Mouse (Mus musculus): ENCODE results near the gene Galr2. TPM values are rescaled to one million over a fixed set of nuclear protein-coding genes. Genes with fewer than 3 reads are reported as not detected.
"Not testable (repeated sequence)": the region's sequence is repeated elsewhere in the genome, so short reads cannot be mapped to it uniquely, and the experiment has no call there.

The Galr2 gene
- polyA plus RNA-seq, 1 experiment = 1.1 TPM

DNA sequence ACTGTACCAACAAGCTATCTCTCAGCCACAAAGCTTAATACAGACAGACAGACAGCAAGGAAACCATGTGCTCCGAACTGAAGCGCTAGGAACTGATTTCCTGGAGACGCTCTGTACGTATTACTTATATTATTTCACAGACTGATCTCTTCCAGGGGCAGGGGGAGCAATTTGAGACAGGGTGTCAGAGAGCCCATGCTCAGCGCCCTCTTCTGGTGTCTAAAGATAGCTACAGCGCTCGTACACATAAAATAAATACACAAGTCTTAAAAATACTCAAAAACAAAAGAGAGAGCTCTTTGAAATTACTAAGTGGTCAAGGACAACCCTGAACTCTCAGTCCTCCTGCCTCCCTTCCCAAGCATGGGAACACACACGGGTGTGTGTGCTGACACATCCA, 13.1 kb upstream of the Galr2 start:
- Histone ChIP-seq H3K4me3 (ENCODE audit: control insufficient read depth, insufficient read depth, low read length) (no peak overlapping the region), H3K4me1 (replicated peaks; ENCODE audit: control insufficient read depth, insufficient read depth, low read length) (peaks cover 11% of the 10 kb centered on the region), H3K36me3 (ENCODE audit: control insufficient read depth, insufficient read depth, low read length) (peaks cover 44% of the 10 kb centered on the region), H3K27me3 (ENCODE audit: control insufficient read depth, insufficient read depth, low read length) (no peaks in the 10 kb centered on the region), H3K27ac (ENCODE audit: control insufficient read depth, insufficient read depth, low read length) (no peak overlapping the region)
- no peak for DNase-seq
- TF ChIP-seq POLR2A (IDR thresholded peaks at IDR 0.05; ENCODE audit: control insufficient read depth, extremely low read depth, insufficient read depth, low read length, poor library complexity) (no peak), CTCF (IDR thresholded peaks at IDR 0.05; ENCODE audit: borderline replicate concordance, control insufficient read depth, extremely low read depth, insufficient read depth, low read length, poor library complexity) (no peak)
- 91% methylated on average over 8 of the region's 8 CpGs for WGBS

DNA sequence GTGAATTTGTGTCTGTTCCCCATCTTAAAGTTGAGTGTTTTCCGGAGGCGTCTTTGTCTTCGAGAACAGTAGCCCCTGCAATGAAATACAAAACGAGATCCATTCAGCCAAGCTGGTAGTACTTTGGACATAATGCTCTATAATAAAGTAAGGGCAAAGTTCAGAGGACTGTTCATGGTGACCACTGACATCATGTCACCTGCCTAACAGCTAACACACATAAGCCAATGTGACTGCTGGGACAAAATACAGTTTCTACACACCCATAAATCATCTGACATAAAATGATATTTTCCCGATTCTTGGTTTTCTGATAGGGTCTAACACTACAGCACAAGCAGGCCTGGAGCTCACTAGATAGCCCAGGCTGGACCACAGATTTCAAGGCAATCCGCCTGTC, 12.4 kb upstream of the Galr2 start:
- Histone ChIP-seq H3K4me3 (ENCODE audit: control insufficient read depth, insufficient read depth, low read length) (no peak overlapping the region), H3K36me3 (ENCODE audit: control insufficient read depth, insufficient read depth, low read length) (peaks cover 37% of the 10 kb centered on the region), H3K27ac (ENCODE audit: control insufficient read depth, insufficient read depth, low read length) (no peak overlapping the region), H3K4me1 (replicated peaks; ENCODE audit: control insufficient read depth, insufficient read depth, low read length) (peaks cover 11% of the 10 kb centered on the region), H3K27me3 (ENCODE audit: control insufficient read depth, insufficient read depth, low read length) (no peaks in the 10 kb centered on the region)
- WGBS = 94% methylated on average over 6 of the region's 6 CpGs
- DNase-seq = no peak
- TF ChIP-seq POLR2A (IDR thresholded peaks at IDR 0.05; ENCODE audit: control insufficient read depth, extremely low read depth, insufficient read depth, low read length, poor library complexity) (no peak), CTCF (IDR thresholded peaks at IDR 0.05; ENCODE audit: borderline replicate concordance, control insufficient read depth, extremely low read depth, insufficient read depth, low read length, poor library complexity) (no peak)

DNA sequence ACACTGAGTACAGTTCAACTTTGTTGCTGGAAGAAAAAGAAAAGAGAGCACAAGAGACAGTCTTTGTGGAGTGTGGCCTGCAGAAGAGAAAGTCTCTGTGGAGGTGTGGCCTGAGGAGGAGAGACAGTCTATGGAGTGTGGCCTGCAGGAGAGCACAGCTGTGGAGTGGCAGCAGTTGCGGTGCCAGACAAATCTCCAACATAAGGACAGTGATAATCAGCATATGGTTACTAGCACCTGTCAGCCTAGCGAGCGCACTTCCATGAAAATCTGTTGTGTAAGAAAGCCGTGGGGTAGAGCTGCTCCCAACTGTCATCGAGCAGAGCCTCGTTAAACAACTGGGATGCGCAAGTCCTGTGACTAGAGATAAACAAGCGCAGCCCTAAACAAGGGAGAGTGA, 11.2 kb upstream of the Galr2 start:
- H3K36me3 ChIP-seq (ENCODE audit: control insufficient read depth, insufficient read depth, low read length) = peaks cover 25% of the 10 kb centered on the region
- peaks cover 15% of the 10 kb centered on the region for H3K4me1 ChIP-seq (replicated peaks; ENCODE audit: control insufficient read depth, insufficient read depth, low read length)
- no peak overlapping the region for H3K4me3 ChIP-seq (ENCODE audit: control insufficient read depth, insufficient read depth, low read length)
- TF ChIP-seq POLR2A (IDR thresholded peaks at IDR 0.05; ENCODE audit: control insufficient read depth, extremely low read depth, insufficient read depth, low read length, poor library complexity) = no peak
- TF ChIP-seq CTCF (IDR thresholded peaks at IDR 0.05; ENCODE audit: borderline replicate concordance, control insufficient read depth, extremely low read depth, insufficient read depth, low read length, poor library complexity) = no peak
- WGBS = 95% methylated on average over 8 of the region's 8 CpGs
- no peaks in the 10 kb centered on the region for H3K27me3 ChIP-seq (ENCODE audit: control insufficient read depth, insufficient read depth, low read length)
- DNase-seq = no peak
- no peak overlapping the region for H3K27ac ChIP-seq (ENCODE audit: control insufficient read depth, insufficient read depth, low read length)

DNA sequence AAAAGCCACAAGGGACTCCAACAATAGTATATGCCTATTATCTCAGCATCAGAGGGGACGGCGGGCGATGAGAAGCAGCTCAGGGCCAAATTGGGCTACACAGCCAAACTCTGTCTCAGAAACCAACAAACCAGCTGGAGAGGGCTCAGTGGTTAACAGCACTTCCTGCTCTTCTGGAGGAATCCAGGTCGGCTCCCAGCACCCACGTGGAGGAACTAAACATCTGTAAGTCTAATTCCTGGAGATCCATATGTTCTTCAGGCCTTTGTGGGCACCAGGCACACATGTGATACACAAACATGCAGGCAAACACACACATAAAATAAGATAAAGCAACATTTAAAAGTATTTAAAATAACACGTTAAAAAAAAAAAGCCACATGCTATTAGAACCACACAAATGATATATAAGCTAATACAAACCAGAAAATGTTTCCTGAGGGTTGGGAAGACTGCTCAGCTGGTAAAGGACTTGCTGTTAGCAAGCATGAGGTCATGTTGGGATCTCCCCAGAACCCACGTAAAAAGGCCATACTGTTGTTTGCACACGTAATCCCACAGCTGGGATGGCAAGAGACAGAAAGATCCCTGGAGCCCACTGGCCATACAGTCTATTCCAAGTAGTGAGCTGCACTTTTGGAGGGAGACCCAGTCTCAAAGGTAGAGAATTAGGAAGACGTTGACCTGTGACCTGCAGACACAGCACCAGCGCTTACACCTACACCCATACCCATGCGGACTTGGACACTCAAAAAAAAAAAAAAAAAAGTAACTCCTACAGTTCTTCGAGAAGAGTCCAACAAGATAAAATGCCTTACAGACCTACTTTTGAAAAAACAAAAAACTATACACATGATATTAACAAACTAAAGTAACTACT, 7.9 kb upstream of the Galr2 start:
- Histone ChIP-seq H3K27me3 (ENCODE audit: control insufficient read depth, insufficient read depth, low read length) (no peaks in the 10 kb centered on the region), H3K4me3 (ENCODE audit: control insufficient read depth, insufficient read depth, low read length) (peak overlapping the region; percentile 65), H3K4me1 (replicated peaks; ENCODE audit: control insufficient read depth, insufficient read depth, low read length) (peaks cover 12% of the 10 kb centered on the region), H3K27ac (ENCODE audit: control insufficient read depth, insufficient read depth, low read length) (no peak overlapping the region; the same call in 1 of the 2 replicates), H3K36me3 (ENCODE audit: control insufficient read depth, insufficient read depth, low read length) (peaks cover 11% of the 10 kb centered on the region)
- DNase-seq = no peak
- no peak for TF ChIP-seq CTCF (IDR thresholded peaks at IDR 0.05; ENCODE audit: borderline replicate concordance, control insufficient read depth, extremely low read depth, insufficient read depth, low read length, poor library complexity)
- no peak for TF ChIP-seq POLR2A (IDR thresholded peaks at IDR 0.05; ENCODE audit: control insufficient read depth, extremely low read depth, insufficient read depth, low read length, poor library complexity)
- WGBS = 6% methylated on average over 12 of the region's 12 CpGs

DNA sequence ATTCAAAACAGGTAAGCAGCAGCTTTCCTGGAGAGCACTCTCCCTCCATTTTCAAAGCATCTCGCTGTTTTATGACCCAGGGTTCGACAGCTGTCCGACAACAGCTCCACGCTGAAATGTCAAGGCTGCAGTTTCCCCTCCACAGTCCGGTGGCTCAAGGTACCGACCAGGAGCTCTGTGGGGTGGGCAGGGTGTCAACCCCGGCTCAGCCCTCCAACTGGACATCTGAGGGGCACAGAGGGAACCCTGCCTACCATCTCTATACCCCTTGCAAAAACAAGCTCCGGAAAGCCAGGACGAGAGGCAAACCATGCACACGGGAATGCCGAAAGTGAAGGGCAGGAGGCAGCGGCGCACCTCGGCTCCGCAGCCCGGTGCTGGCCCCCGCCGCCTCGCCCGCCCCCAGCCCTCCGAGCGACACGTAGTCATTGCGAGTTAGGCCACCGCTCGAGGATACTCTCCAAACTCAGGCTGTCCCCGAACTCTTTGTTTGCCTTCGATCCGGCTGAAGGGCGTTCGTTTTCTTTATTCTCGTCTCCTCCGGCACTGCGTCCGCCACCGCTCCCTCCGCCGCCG, 7.2 kb upstream of the Galr2 start:
- no peaks in the 10 kb centered on the region for H3K27me3 ChIP-seq (ENCODE audit: control insufficient read depth, insufficient read depth, low read length)
- 1% methylated on average over 39 of the region's 39 CpGs for WGBS
- peak overlapping the region; percentile 65 for H3K4me3 ChIP-seq (ENCODE audit: control insufficient read depth, insufficient read depth, low read length)
- TF ChIP-seq CTCF (IDR thresholded peaks at IDR 0.05; ENCODE audit: borderline replicate concordance, control insufficient read depth, extremely low read depth, insufficient read depth, low read length, poor library complexity) (no peak), POLR2A (IDR thresholded peaks at IDR 0.05; ENCODE audit: control insufficient read depth, extremely low read depth, insufficient read depth, low read length, poor library complexity) (no peak)
- H3K36me3 ChIP-seq (ENCODE audit: control insufficient read depth, insufficient read depth, low read length) = peaks cover 3% of the 10 kb centered on the region; the same call in 1 of the 2 replicates
- DNase-seq = no peak
- H3K27ac ChIP-seq (ENCODE audit: control insufficient read depth, insufficient read depth, low read length) = no peak overlapping the region
- H3K4me1 ChIP-seq (replicated peaks; ENCODE audit: control insufficient read depth, insufficient read depth, low read length) = peaks cover 12% of the 10 kb centered on the region

DNA sequence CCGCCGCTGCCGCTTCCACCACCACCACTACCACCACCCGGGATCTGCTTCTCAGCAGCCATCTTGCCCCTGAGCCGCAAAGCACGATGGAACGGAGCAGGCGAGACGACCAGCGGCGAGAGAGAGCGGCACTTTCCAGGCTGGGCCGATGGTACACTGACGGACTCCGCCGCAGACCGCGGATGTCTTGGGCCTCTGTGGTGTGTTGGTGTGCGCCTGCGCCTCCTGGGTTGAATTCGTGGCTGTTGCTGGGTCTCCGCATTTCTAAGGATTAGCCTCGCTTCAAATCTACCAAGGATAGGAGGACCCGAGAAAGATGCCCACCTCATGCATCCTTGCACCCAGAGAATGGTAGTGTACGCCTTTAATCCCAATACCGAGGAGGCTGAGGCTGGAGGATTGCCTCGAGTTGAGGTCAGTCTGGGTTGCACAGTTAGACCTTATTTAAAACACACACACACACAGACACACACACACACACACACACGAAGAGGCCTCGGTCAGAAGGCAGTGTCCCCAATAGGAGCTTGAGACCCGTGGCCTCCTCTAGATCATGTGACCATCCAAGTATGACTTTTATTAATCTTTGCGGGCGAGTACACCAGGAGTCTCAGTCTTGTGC, 6.6 kb upstream of the Galr2 start, which contains the start of gene Srp68:
Gene Srp68 (minus strand): TSS at position 173 of the 622 bp plus-strand sequence.
- H3K27ac ChIP-seq (ENCODE audit: control insufficient read depth, insufficient read depth, low read length) = peak within 1 kb of the TSS; percentile 4; the same call in 1 of the 2 replicates
- TF ChIP-seq CTCF (IDR thresholded peaks at IDR 0.05; ENCODE audit: borderline replicate concordance, control insufficient read depth, extremely low read depth, insufficient read depth, low read length, poor library complexity) (peak; percentile 63; the same call in 1 of the 2 replicates), POLR2A (IDR thresholded peaks at IDR 0.05; ENCODE audit: control insufficient read depth, extremely low read depth, insufficient read depth, low read length, poor library complexity) (peak; percentile 82)
- H3K27me3 ChIP-seq (ENCODE audit: control insufficient read depth, insufficient read depth, low read length) = no peaks in the 10 kb centered on the region
- 2% methylated on average over 32 of the region's 32 CpGs for WGBS
- peaks cover 12% of the 10 kb centered on the region for H3K4me1 ChIP-seq (replicated peaks; ENCODE audit: control insufficient read depth, insufficient read depth, low read length)
- DNase-seq = peak; percentile 93
- peak within 1 kb of the TSS; percentile 65 for H3K4me3 ChIP-seq (ENCODE audit: control insufficient read depth, insufficient read depth, low read length)
- H3K36me3 ChIP-seq (ENCODE audit: control insufficient read depth, insufficient read depth, low read length) = peaks cover 2% of the 10 kb centered on the region; the same call in 1 of the 2 replicates

DNA sequence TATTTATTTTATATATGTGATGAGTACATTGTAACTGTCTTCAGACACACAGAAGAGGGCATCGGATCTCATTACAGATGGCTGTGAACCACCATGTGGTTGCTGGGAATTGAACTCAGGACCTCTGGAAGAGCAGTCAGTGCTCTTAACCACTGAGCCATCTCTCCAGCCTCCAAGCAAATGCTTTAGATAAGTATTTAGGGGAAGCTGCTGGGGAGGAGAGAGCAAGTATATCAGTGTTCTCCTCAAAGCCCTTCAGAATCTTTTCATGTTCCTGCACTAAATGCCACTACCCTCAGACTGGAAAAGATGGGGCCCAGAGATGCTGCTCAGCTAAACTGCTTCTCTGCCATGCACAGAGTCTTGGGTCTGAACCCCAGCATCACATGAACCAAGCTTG, 3.6 kb upstream of the Galr2 start:
- H3K4me1 ChIP-seq (replicated peaks; ENCODE audit: control insufficient read depth, insufficient read depth, low read length); H3K36me3 ChIP-seq (ENCODE audit: control insufficient read depth, insufficient read depth, low read length); H3K27ac ChIP-seq (ENCODE audit: control insufficient read depth, insufficient read depth, low read length); H3K4me3 ChIP-seq (ENCODE audit: control insufficient read depth, insufficient read depth, low read length); DNase-seq: not testable (repeated sequence)
- H3K27me3 ChIP-seq (ENCODE audit: control insufficient read depth, insufficient read depth, low read length) = peaks cover 15% of the 10 kb centered on the region; the same call in 1 of the 2 replicates
- 95% methylated on average over 1 of the region's 1 CpGs for WGBS

Measured in thymus, adult 2 months (tissue).